Mouse (Mus musculus): ENCODE data around the gene Pla2g1b. TPM values are rescaled to one million over a fixed set of nuclear protein-coding genes. Genes with fewer than 3 reads are reported as not detected.
"Not testable (repeated sequence)": the region's sequence is repeated elsewhere in the genome, so short reads cannot be mapped to it uniquely, and the experiment has no call there.

Pla2g1b gene
- polyA plus RNA-seq, 1 experiment from 2014 or later = not detected

DNA sequence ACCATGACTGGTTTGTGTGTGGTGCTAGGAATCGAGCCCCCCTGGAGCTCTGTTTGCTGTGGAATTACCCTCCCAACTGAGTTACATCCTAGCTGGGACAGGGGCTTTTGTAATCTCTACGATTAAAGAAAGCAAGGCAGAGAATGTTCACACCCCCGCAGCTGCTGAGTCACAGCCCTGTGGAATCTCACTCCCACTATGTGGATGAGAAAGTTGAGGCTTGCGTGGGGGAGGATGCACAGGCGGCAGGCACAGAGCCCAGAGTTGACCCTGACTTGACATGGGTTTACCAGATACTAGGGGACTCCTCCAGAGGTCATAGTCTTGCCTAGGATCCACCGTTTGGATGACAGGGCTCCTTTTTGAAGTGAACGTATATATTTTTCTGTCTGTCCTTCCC, 31.0 kb downstream of the Pla2g1b start:
- 81% methylated on average over 7 of the region's 7 CpGs for WGBS
- H3K9ac ChIP-seq (replicated peaks; ENCODE audit: low read length) = no peak overlapping the region
- no peaks in the 10 kb centered on the region for H3K36me3 ChIP-seq (replicated peaks; ENCODE audit: control insufficient read depth, insufficient read depth, low read depth, low read length)
- H3K27ac ChIP-seq (replicated peaks; ENCODE audit: low read depth, low read length) = no peak overlapping the region
- H3K9me3 ChIP-seq (replicated peaks; ENCODE audit: control insufficient read depth, low read length) = no peaks in the 10 kb centered on the region
- H3K4me1 ChIP-seq (ENCODE audit: control insufficient read depth, insufficient read depth, low read length) = peaks cover under 1% of the 10 kb centered on the region; the same call in 1 of the 2 replicates
- no peak for ATAC-seq (replicated peaks; ENCODE audit: insufficient number of reproducible peaks, low FRiP score, low TSS enrichment, low read depth)
- no peak overlapping the region for H3K4me3 ChIP-seq (ENCODE audit: low read depth, low read length)
- DNase-seq (ENCODE audit: low spot score) = no peak
- H3K4me2 ChIP-seq (ENCODE audit: low read depth, low read length) = no peak overlapping the region
- H3K27me3 ChIP-seq (ENCODE audit: control insufficient read depth, insufficient read depth, low read length) = no peaks in the 10 kb centered on the region

DNA sequence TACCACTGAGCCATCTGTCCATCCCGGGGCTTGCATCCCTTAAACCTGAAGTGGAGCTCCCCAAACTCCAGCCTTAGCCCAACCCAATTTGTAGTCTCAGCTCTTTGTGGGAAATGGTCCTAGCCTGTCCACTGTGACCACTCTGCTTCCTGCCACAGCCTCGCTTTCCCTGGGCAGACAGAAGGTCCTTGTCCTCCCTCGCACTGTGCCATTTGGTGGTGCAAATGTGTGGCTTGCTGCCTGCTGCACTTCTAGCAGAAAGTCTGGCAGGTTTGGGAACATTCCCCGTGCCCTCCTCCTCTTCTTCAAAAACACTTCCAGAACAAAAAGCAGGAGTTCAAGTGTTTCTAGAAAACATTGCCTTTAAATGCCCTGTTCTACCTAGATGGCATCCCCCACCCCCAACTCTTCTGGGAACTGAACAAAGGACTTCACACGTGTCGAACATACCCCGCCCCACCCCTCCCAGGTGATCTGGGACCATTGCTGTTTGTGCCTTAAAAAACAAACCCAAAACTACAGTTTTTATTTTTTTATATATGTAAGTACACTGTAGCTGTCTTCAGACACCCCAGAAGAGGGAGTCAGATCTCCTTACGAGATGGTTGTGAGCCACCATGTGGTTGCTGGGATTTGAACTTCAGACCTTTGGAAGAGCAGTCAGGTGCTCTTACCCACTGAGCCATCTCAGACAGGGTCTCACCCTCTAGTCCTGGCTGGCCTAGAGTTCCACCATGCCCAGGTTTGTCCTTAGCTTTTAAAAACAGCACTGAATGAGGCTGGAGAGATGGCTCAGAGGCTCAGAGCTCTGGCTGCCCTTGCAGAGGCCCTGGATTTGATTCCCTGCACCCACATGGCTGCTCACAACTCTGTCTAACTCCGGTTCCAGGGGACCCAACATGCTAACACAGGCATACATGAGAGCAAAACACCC, 32.5 kb downstream of the Pla2g1b start:
- DNase-seq (ENCODE audit: low spot score) = no peak
- Histone ChIP-seq H3K9ac (replicated peaks; ENCODE audit: low read length) (no peak overlapping the region), H3K4me2 (ENCODE audit: low read depth, low read length) (no peak overlapping the region), H3K4me3 (ENCODE audit: low read depth, low read length) (no peak overlapping the region), H3K27me3 (ENCODE audit: control insufficient read depth, insufficient read depth, low read length) (no peaks in the 10 kb centered on the region), H3K36me3 (replicated peaks; ENCODE audit: control insufficient read depth, insufficient read depth, low read depth, low read length) (no peaks in the 10 kb centered on the region), H3K9me3 (replicated peaks; ENCODE audit: control insufficient read depth, low read length) (no peaks in the 10 kb centered on the region), H3K27ac (replicated peaks; ENCODE audit: low read depth, low read length) (no peak overlapping the region), H3K4me1 (ENCODE audit: control insufficient read depth, insufficient read depth, low read length) (no peaks in the 10 kb centered on the region)
- ATAC-seq (replicated peaks; ENCODE audit: insufficient number of reproducible peaks, low FRiP score, low TSS enrichment, low read depth) = no peak
- 54% methylated on average over 9 of the region's 9 CpGs for WGBS

DNA sequence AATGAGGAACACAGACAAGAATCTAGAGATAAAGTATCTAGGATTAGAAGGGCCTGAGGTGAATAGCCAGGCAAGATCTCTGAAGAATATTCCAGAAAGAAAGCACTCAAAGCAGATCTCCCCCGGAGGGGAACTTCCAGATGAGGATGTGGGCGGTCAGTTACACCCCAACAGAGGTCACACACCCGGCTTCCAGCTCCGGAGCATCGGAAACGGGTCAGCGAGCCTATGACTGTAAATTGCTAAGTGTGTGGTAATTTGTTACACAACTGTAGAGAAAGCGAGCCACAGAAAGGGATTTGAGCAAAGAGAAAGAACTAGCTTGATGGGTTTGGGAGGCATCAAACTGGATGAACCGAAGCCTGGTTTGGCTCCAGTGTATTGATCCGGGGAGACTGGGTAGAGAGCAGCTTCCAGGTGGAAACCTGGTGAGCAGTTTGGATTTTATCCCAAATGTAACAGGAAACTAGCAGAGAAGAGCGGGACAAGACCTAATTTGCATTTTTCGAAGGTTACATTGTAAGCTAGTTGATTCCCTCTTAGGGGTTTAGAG, 34.4 kb downstream of the Pla2g1b start:
- H3K4me1 ChIP-seq (ENCODE audit: control insufficient read depth, insufficient read depth, low read length) = no peaks in the 10 kb centered on the region
- H3K9me3 ChIP-seq (replicated peaks; ENCODE audit: control insufficient read depth, low read length) = no peaks in the 10 kb centered on the region
- H3K36me3 ChIP-seq (replicated peaks; ENCODE audit: control insufficient read depth, insufficient read depth, low read depth, low read length) = no peaks in the 10 kb centered on the region
- WGBS = 82% methylated on average over 12 of the region's 12 CpGs
- DNase-seq (ENCODE audit: low spot score) = no peak
- no peak for ATAC-seq (replicated peaks; ENCODE audit: insufficient number of reproducible peaks, low FRiP score, low TSS enrichment, low read depth)
- H3K4me3 ChIP-seq (ENCODE audit: low read depth, low read length) = no peak overlapping the region
- no peak overlapping the region for H3K9ac ChIP-seq (replicated peaks; ENCODE audit: low read length)
- H3K27me3 ChIP-seq (ENCODE audit: control insufficient read depth, insufficient read depth, low read length) = no peaks in the 10 kb centered on the region
- no peak overlapping the region for H3K27ac ChIP-seq (replicated peaks; ENCODE audit: low read depth, low read length)
- no peak overlapping the region for H3K4me2 ChIP-seq (ENCODE audit: low read depth, low read length)

DNA sequence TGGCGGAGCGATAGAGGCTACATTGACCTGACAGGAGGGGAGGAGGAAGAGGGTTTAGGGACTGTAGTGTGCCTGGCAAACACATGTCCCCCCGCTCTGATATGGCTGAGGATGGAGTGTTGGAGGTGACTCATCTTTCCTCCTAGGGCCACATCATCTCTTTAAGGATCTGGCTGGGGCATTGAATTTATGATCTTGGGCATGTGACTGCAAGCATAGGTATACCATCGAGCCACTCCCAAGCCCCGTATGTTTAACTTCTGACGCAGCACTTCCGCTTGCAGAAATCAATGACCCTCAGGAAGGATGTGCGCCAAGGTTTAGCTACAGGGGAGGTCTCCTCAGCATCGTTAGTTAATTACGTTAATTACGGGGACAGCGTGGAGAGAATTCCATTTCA, 37.0 kb downstream of the Pla2g1b start:
- Histone ChIP-seq H3K4me1 (ENCODE audit: control insufficient read depth, insufficient read depth, low read length) (peaks cover 4% of the 10 kb centered on the region), H3K4me2 (ENCODE audit: low read depth, low read length) (no peak overlapping the region), H3K27ac (replicated peaks; ENCODE audit: low read depth, low read length) (no peak overlapping the region), H3K9ac (replicated peaks; ENCODE audit: low read length) (no peak overlapping the region), H3K9me3 (replicated peaks; ENCODE audit: control insufficient read depth, low read length) (no peaks in the 10 kb centered on the region), H3K4me3 (ENCODE audit: low read depth, low read length) (no peak overlapping the region), H3K27me3 (ENCODE audit: control insufficient read depth, insufficient read depth, low read length) (no peaks in the 10 kb centered on the region), H3K36me3 (replicated peaks; ENCODE audit: control insufficient read depth, insufficient read depth, low read depth, low read length) (no peaks in the 10 kb centered on the region)
- no peak for DNase-seq (ENCODE audit: low spot score)
- WGBS = 57% methylated on average over 12 of the region's 12 CpGs
- no peak for ATAC-seq (replicated peaks; ENCODE audit: insufficient number of reproducible peaks, low FRiP score, low TSS enrichment, low read depth)

DNA sequence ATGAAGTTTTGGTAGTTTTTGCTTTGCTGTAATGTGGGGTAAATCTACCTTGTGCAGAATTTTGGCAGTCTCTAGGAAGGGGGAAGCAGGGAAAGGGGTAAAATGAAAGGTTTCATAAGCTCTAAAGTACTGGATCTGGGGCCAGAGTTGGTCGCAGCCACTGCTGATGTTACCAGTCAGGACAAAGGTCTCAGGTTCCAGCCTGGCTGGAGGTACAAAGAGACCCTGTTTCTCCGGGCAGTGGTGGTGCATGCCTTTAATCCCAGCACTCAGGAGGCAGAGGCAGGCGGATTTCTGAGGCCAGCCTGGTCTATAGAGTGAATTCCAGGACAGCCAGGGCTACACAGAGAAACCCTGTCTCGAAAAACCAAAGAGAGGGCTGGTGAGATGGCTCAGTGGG, 39.6 kb downstream of the Pla2g1b start:
- 74% methylated on average over 4 of the region's 4 CpGs for WGBS
- ATAC-seq (replicated peaks; ENCODE audit: insufficient number of reproducible peaks, low FRiP score, low TSS enrichment, low read depth); H3K9me3 ChIP-seq (replicated peaks; ENCODE audit: control insufficient read depth, low read length); H3K9ac ChIP-seq (replicated peaks; ENCODE audit: low read length); H3K27ac ChIP-seq (replicated peaks; ENCODE audit: low read depth, low read length); H3K36me3 ChIP-seq (replicated peaks; ENCODE audit: control insufficient read depth, insufficient read depth, low read depth, low read length); H3K27me3 ChIP-seq (ENCODE audit: control insufficient read depth, insufficient read depth, low read length); H3K4me3 ChIP-seq (ENCODE audit: low read depth, low read length); DNase-seq (ENCODE audit: low spot score); H3K4me2 ChIP-seq (ENCODE audit: low read depth, low read length): not testable (repeated sequence)
- peaks cover 12% of the 10 kb centered on the region for H3K4me1 ChIP-seq (ENCODE audit: control insufficient read depth, insufficient read depth, low read length)

DNA sequence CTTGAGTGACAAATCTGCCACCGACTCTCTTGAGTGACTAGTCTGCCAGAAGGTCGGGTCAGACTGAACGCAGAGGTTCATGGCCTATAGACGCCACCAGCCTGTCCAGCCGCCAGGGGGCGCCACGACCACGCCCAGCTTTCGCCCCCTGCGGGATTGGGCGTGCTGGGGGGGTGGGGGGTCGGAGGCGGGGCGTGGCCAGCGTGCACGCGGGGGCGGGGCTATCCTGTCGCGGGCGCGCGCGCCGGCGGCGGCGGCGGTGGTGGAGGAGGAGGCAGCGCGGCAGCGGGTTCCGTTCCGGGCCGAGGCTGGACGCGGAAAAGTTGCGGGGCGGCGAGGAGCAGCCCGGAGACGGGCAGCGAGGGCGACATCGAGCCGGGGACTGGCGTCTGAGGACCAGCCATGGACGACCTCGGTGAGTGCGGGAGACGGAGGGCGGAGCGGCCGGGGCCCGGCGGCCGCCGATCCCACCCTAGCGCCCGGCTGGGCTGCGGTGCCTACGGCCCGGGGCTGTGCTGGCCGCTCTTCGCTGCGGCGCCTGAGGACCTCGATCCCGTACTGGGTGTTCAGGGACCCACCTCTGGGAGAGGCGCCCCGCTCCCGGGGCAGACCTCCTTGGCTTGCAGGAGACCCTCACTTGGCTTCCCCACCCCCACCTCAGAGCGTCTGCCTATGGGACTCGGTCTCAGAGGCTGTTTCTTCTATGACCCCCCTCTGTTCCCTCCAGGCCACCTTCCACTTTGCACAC, 40.6 kb downstream of the Pla2g1b start, which contains the start of gene Pxn:
Gene Pxn (plus strand): TSS at position 223 of the 748 bp plus-strand sequence.
- ATAC-seq (replicated peaks; ENCODE audit: insufficient number of reproducible peaks, low FRiP score, low TSS enrichment, low read depth) (peak; percentile 76), DNase-seq (ENCODE audit: low spot score) (peak; percentile 93)
- H3K27me3 ChIP-seq (ENCODE audit: control insufficient read depth, insufficient read depth, low read length) = no peaks in the 10 kb centered on the region
- peak within 1 kb of the TSS; percentile 98 for H3K4me3 ChIP-seq (ENCODE audit: low read depth, low read length)
- no peaks in the 10 kb centered on the region for H3K9me3 ChIP-seq (replicated peaks; ENCODE audit: control insufficient read depth, low read length)
- peaks cover 12% of the 10 kb centered on the region for H3K4me1 ChIP-seq (ENCODE audit: control insufficient read depth, insufficient read depth, low read length)
- H3K9ac ChIP-seq (replicated peaks; ENCODE audit: low read length) = peak within 1 kb of the TSS; percentile 90
- H3K4me2 ChIP-seq (ENCODE audit: low read depth, low read length) = peak within 1 kb of the TSS; percentile 54
- under 1% methylated on average over 52 of the region's 74 CpGs for WGBS
- no peaks in the 10 kb centered on the region for H3K36me3 ChIP-seq (replicated peaks; ENCODE audit: control insufficient read depth, insufficient read depth, low read depth, low read length)
- H3K27ac ChIP-seq (replicated peaks; ENCODE audit: low read depth, low read length) = no peak within 1 kb of the TSS; the same call in 1 of the 2 replicates

DNA sequence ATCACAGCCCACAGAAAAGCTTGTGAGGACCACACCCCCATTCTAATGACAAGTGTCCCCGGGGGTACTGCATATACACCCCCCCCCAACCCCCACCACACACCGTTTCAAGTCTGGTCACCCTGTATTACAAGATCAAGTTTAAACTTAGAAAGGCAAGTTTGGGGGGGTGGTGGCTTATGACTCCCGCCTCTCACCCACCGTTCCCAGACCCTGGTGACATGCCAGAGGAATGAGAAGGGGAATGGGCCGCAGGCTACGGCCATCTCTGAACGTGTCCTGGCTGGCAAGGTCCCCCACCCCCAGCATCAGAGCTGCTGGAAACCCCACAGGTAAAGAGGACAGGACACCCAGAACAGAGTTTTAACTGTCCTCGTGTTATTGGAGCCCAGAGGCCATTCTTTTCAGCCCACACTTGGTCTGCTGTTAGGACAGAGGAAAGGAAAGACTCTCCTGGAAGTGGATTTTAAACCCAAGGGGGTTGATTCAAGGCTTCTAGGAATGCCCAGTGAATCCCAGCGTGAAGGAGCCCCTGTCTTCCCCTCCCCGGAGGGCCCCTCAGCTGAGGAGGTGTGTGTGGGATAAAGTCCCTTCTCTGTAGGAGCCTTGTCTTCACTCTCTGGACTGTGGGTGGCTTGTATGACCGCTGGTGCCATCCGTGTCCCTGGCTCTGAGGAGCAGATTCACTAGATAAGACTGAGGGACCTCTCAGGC, 41.4 kb downstream of the Pla2g1b start:
- ATAC-seq (replicated peaks; ENCODE audit: insufficient number of reproducible peaks, low FRiP score, low TSS enrichment, low read depth) = no peak

More for the DNA sequence above, 41.4 kb downstream of the Pla2g1b start:
- no peaks in the 10 kb centered on the region for H3K36me3 ChIP-seq (replicated peaks; ENCODE audit: control insufficient read depth, insufficient read depth, low read depth, low read length)
- no peak overlapping the region; the same call in 1 of the 2 replicates for H3K27ac ChIP-seq (replicated peaks; ENCODE audit: low read depth, low read length)
- no peak for DNase-seq (ENCODE audit: low spot score)
- no peaks in the 10 kb centered on the region for H3K27me3 ChIP-seq (ENCODE audit: control insufficient read depth, insufficient read depth, low read length)
- peak overlapping the region; percentile 54 for H3K4me2 ChIP-seq (ENCODE audit: low read depth, low read length)
- H3K4me1 ChIP-seq (ENCODE audit: control insufficient read depth, insufficient read depth, low read length) = peaks cover 12% of the 10 kb centered on the region
- H3K9me3 ChIP-seq (replicated peaks; ENCODE audit: control insufficient read depth, low read length) = no peaks in the 10 kb centered on the region
- peak overlapping the region; percentile 98 for H3K4me3 ChIP-seq (ENCODE audit: low read depth, low read length)
- H3K9ac ChIP-seq (replicated peaks; ENCODE audit: low read length) = peak overlapping the region; percentile 90
- 11% methylated on average over 12 of the region's 12 CpGs for WGBS

Measured in embryonic facial prominence, embryonic 11.5 days (tissue).